Mouse (Mus musculus) heart, postnatal 0 days (tissue): ENCODE measurements around the gene Crcp. TPM values are rescaled to one million over a fixed set of nuclear protein-coding genes. Genes with fewer than 3 reads are reported as not detected.

Source experiments
- ATAC-seq: fragments of 200-750 bp; cut with Nextera tagmentation; 2 replicates; pipeline ENCODE4 v1.8.0; 2017; ENCODE audit warnings: low read depth, moderate number of reproducible peaks, moderate library complexity; ENCODE audit not compliant: insufficient read depth
- DNase-seq: peaks from one replicate; pipeline ENCODE4 v3.0.0-alpha.2; 2016; ENCODE audit warnings: low spot score
- H3K27ac ChIP-seq: fragments of 300-500 bp; sonication (generic); 2 replicates; pipeline ENCODE4 v1.5.1; 2014; ENCODE audit warnings: low read depth, mild to moderate bottlenecking
- H3K27me3 ChIP-seq: fragments of 300-500 bp; sonication (generic); 2 replicates; pipeline ENCODE4 v1.6.1; 2014; ENCODE audit warnings: low read length, mixed read lengths; ENCODE audit not compliant: control insufficient read depth, insufficient read depth
- H3K36me3 ChIP-seq: fragments of 300-500 bp; sonication (generic); replicated peaks from 2 replicates; pipeline ENCODE4 v1.6.1; 2014; ENCODE audit warnings: low read length, mixed read lengths; ENCODE audit not compliant: control insufficient read depth, insufficient read depth
- H3K4me1 ChIP-seq: fragments of 300-500 bp; sonication (generic); 2 replicates; pipeline ENCODE4 v1.6.1; 2014; ENCODE audit warnings: antibody characterized with exemption; ENCODE audit not compliant: control insufficient read depth, insufficient read depth
- H3K4me2 ChIP-seq: fragments of 300-500 bp; sonication (generic); 2 replicates; pipeline ENCODE4 v1.6.1; 2014; ENCODE audit warnings: low read depth, mild to moderate bottlenecking, low read length, moderate library complexity
- H3K4me3 ChIP-seq: fragments of 300-500 bp; sonication (generic); 2 replicates; pipeline ENCODE4 v1.5.1; 2014; ENCODE audit warnings: low read depth, low read length
- H3K9ac ChIP-seq: fragments of 300-500 bp; sonication (generic); replicated peaks from 2 replicates; pipeline ENCODE4 v1.6.1; 2014; ENCODE audit warnings: low read depth, low read length, mixed read lengths
- H3K9me3 ChIP-seq: fragments of 300-500 bp; sonication (generic); replicated peaks from 2 replicates; pipeline ENCODE4 v1.6.1; 2016; ENCODE audit warnings: low read length; ENCODE audit not compliant: control insufficient read depth
- CTCF ChIP-seq: IDR thresholded peaks from 2 replicates; pipeline ENCODE4 v1.5.1; 2016; ENCODE audit warnings: antibody characterized with exemption, control low read depth, low read depth
- EP300 ChIP-seq: IDR thresholded peaks from 2 replicates; pipeline ENCODE4 v1.6.1; 2016; ENCODE audit warnings: antibody characterized with exemption, low read depth
- WGBS: fragments of 180-500 bp; shearing (Covaris S2); extraction: QIAGEN DNeasy Blood & Tissue Kit; methylation state at CpG from one replicate; pipeline ENCODE4 v1.1.7; 2014; 5-methylcytosine and 5-hydroxymethylcytosine counted together
- polyA plus RNA-seq: library from polyadenylated mRNA; unstranded; fragments of >200 nt; fragmentation: Nextera tagmentation; extraction: Ambion mirVana; gene quantifications from 2 replicates; pipeline ENCODE4 v1.2.1, GENCODE M21; 2015
- total RNA-seq: library from RNA; depleted of rRNA; stranded (reverse); fragments of >200 nt; gene quantifications from 2 replicates; pipeline ENCODE4 v1.2.3, GENCODE M21; 2014; ENCODE audit warnings: low replicate concordance

The Crcp gene
- total and polyA plus RNA-seq, 2 experiments from 2014 or later = 9.7 to 20.8 TPM

GRCm38 (mm10) chr5:129994989-129995388 is 34.1 kb upstream of the Crcp start:
- TF ChIP-seq EP300 (no peak), CTCF (no peak)
- Histone ChIP-seq H3K36me3 (peaks cover 26% of the 10 kb centered on the region; the same call in 1 of the 2 replicates), H3K4me3 (no peak overlapping the region), H3K9ac (no peak overlapping the region), H3K4me1 (no peaks in the 10 kb centered on the region), H3K27ac (no peak overlapping the region), H3K4me2 (no peak overlapping the region), H3K27me3 (no peaks in the 10 kb centered on the region), H3K9me3 (no peaks in the 10 kb centered on the region)
- 85% methylated on average over 7 of the region's 7 CpGs for WGBS
- no peak for ATAC-seq
- no peak for DNase-seq

GRCm38 (mm10) chr5:129997700-129998099 is 31.4 kb upstream of the Crcp start:
- H3K36me3 ChIP-seq = peaks cover 17% of the 10 kb centered on the region; the same call in 1 of the 2 replicates
- TF ChIP-seq EP300 (no peak), CTCF (no peak)
- H3K9me3 ChIP-seq = no peaks in the 10 kb centered on the region
- H3K4me1 ChIP-seq = no peaks in the 10 kb centered on the region
- H3K4me3 ChIP-seq = no peak overlapping the region
- DNase-seq (no peak), ATAC-seq (no peak)
- H3K4me2 ChIP-seq = no peak overlapping the region
- H3K27me3 ChIP-seq = no peaks in the 10 kb centered on the region
- 69% methylated on average over 19 of the region's 19 CpGs for WGBS
- no peak overlapping the region for H3K9ac ChIP-seq
- no peak overlapping the region for H3K27ac ChIP-seq

DNA sequence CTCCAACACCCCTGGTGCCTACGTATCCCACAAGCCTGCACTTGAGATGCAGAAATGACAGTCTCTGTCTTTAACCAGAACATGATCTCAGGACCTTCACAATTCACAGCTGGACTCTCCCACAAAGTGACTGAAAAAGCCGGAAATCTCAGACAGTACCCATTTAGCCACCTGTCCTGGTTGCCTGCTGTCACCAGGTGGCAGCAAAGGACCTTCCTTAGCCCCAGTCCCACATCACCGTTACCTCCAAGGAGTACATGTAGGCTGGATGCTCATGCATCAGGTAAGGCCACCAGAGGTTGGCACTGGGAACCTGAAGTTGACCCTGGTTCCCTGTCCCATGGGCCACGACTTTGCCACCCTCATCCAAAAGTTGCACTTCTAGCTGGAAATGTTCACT is 30.0 kb upstream of the Crcp start:
- Histone ChIP-seq H3K27ac (no peak overlapping the region), H3K4me2 (no peak overlapping the region), H3K4me3 (no peak overlapping the region), H3K27me3 (no peaks in the 10 kb centered on the region), H3K9me3 (no peaks in the 10 kb centered on the region), H3K4me1 (peaks cover 5% of the 10 kb centered on the region; the same call in 1 of the 2 replicates), H3K36me3 (peaks cover 9% of the 10 kb centered on the region; the same call in 1 of the 2 replicates), H3K9ac (no peak overlapping the region)
- WGBS = 31% methylated on average over 4 of the region's 4 CpGs
- TF ChIP-seq EP300 (no peak), CTCF (peak; percentile 85)
- ATAC-seq (no peak), DNase-seq (peak; percentile 53)

GRCm38 (mm10) chr5:130000735-130001134 is 28.4 kb upstream of the Crcp start:
- no peaks in the 10 kb centered on the region for H3K27me3 ChIP-seq
- H3K4me3 ChIP-seq = no peak overlapping the region
- no peak overlapping the region for H3K9ac ChIP-seq
- WGBS = 88% methylated on average over 12 of the region's 12 CpGs
- H3K4me2 ChIP-seq = no peak overlapping the region
- H3K9me3 ChIP-seq = no peaks in the 10 kb centered on the region
- TF ChIP-seq CTCF = no peak
- TF ChIP-seq EP300 = no peak
- peaks cover 4% of the 10 kb centered on the region; the same call in 1 of the 2 replicates for H3K36me3 ChIP-seq
- ATAC-seq = no peak
- no peak overlapping the region for H3K27ac ChIP-seq
- DNase-seq = no peak
- peaks cover 5% of the 10 kb centered on the region; the same call in 1 of the 2 replicates for H3K4me1 ChIP-seq

DNA sequence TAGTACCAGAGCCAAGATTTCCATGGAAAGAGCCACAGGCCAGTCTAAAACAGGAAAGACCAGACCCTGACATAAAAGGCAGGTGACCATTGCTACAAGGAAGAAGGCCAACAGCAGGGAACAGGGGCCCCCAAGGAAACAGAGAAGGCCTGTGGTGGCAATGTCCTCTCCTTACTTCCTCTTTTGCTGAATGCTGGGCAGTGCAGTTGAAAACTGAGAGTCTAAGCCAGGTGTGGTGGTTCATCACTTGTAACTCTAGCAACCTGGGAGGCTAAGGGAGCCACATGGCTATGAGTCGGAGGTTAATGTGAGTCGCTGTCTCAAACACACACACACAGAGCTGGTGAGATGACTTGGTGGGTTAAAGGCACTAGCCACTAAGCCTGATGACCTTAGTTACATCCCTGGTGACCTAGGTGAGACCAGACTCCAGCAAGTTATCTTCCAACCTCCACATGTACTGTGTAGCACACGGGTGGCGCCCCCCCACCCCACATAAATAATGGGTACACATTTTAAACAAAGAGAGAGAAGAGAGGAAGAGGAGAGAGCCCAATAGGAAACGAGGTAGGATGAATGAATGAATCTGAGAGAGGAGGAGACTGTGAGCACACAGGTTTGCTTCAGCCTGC is 27.6 kb upstream of the Crcp start:
- no peaks in the 10 kb centered on the region for H3K27me3 ChIP-seq
- peaks cover 4% of the 10 kb centered on the region; the same call in 1 of the 2 replicates for H3K36me3 ChIP-seq
- 61% methylated on average over 5 of the region's 5 CpGs for WGBS
- no peak for DNase-seq
- H3K4me2 ChIP-seq = peak overlapping the region; percentile 65
- no peak for ATAC-seq
- no peak overlapping the region for H3K9ac ChIP-seq
- peak overlapping the region; percentile 64 for H3K4me3 ChIP-seq
- no peak for TF ChIP-seq CTCF
- TF ChIP-seq EP300 = no peak
- no peaks in the 10 kb centered on the region; the same call in 1 of the 2 replicates for H3K9me3 ChIP-seq
- H3K27ac ChIP-seq = no peak overlapping the region
- H3K4me1 ChIP-seq = peaks cover 5% of the 10 kb centered on the region; the same call in 1 of the 2 replicates
